Mouse (Mus musculus): Measurements from ENCODE around the gene Nfkbib. TPM values are rescaled to one million over a fixed set of nuclear protein-coding genes. Genes with fewer than 3 reads are reported as not detected.
A peak's percentile ranks its signal among the peaks of the same experiment; 100 is the strongest.

Gene Nfkbib
- total RNA-seq, 2 experiments from 2014 or later: 39.3 to 39.6 TPM

DNA sequence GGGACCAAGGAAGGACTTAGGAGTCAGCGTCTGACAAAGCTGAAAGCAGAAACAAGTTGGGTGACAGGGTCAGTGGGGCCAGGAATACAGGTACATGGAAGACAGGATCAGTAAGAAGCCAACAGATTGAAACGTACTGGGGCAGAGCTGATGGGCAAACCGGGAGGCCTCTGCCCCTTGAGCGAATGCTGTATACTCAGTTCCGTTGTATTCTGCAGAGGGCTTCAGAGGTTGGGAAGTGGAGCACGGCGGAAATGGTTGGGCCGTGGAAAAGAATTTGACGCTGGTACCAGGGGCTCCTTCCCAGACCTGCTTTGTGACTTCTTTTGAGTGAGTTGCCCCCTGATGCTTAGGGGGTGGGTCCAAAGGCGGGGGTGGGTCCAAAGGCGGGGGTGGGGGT, 34.1 kb downstream of the Nfkbib start:
- no peak for DNase-seq (ENCODE audit: low spot score in 2 of 2)
- intact Hi-C loops (cut with DNase I): no loop called here

DNA sequence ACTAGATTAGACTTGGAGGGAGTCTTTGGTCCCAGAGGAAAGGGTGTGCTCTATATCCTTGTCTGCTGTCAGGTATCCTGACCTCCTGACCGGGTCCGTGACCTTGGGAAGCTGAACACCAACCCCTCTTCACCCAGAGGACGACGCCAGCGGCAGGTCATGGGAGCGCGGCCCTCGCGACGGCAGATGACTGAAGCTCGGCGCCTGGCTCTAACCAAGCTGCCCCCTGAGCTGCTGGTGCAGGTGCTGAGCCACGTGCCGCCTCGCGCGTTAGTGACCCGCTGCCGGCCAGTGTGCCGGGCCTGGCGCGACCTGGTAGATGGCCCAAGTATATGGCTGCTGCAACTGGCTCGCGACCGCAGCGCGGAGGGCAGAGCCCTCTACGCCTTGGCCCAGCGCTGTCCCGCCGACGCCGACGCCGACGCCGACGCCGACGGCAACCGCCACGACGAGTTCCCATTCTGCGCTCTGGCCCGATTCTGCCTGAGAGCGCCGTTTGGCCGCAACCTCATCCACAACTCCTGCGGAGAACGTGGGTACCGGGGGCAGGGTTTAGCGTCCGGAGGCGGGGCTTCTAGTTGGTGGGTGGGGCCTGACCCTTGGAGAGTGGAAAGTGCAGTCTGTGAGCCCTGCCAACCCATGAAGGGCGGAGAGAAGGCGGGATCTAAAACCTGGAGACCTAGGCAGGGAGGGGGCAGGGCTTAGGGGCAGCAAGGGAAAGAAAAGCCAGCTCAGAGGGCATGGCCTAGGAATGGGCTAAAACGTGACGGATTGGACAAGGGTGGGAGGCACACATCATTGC, 34.8 kb downstream of the Nfkbib start:
- intact Hi-C loops (cut with DNase I): no loop called here
- no peak for DNase-seq (ENCODE audit: low spot score in 2 of 2)

DNA sequence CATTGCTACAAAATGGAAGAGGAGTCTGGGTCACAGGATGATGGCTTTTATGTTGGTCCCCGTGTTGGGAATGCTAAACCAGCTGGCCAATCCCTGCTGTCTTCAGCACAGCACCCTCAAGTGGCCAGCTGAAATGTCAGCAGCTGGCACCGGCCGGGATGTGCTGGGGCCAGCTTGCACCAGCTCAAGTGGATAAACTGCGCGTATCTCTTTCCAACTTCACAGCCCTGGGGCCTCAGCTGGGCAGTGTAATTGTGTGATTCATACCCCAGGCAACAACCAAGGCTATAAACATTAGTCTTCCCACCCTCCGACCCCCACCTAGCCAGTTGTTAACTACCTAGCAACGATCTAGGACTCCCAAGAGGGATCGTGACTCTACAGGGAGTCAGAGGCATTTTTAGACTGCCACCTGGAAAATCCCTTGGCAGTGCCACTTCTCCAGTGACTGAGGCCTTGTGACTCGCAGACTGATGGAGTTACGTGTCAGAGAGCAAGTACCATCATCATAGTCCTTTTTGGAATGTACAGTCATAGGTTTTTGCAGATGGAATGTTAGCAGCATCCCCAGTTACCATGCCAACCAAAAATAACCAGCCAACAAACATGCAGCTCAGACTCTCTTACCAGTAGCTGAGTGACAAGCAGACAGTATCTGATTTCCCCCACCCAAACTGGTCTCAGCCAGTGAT, 39.5 kb downstream of the Nfkbib start:
- intact Hi-C loops (cut with DNase I): loop anchor here (2.0 to 5.0 kb wide), 2 partner anchors 125 to 291 kb away; partner anchors contain the start of gene Gmfg
- DNase-seq (ENCODE audit: low spot score in 2 of 2): peak; percentile 44 to 85

DNA sequence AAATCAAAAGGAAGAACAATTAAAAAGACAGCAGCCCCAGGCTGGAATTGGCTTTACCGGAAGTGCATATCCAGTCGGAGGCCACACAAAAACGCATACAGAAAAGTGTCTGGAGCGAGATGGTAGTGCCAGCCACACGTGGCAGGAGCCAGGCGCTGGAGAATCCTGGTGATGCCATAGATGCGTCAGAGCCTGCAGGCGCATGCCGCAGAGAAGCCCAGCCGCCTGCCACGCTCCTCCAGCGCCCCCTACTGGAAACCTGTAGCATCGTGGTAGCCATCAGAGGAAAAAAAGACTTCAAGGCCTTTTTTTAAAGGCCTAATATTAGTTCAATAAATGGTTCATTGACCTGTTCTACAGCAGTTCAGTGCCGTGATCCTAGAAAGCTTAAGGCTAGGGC, 40.7 kb downstream of the Nfkbib start:
- intact Hi-C loops (cut with DNase I): loop anchor here (2.0 to 5.0 kb wide), 2 partner anchors 124 to 290 kb away; partner anchors contain the start of gene Gmfg
- peak; percentile 82 to 85 for DNase-seq (ENCODE audit: low spot score in 2 of 2)

DNA sequence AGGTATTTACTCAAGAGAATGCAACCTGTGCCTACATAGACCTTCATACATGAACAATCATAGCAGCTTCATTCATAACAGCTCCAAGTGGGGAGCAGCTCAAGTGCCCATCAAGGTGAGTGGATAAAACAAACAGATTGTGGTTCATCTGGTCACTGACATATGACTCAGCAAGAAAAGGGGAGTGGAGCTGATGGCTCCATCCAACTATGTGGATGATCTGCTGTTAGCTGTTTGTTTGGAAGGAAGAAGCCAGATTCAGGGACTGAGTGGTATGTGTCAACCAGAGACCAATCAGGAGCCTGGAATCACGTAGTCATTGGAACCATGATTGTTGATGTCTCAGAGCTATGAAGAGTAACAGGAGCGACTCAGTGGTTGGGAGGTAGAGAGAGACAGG, 42.7 kb downstream of the Nfkbib start:
- DNase-seq (ENCODE audit: low spot score in 2 of 2): no peak
- intact Hi-C loops (cut with DNase I): loop anchor here (5.0 kb wide), 1 partner anchor 122 kb away; no protein-coding TSS in a partner anchor

DNA sequence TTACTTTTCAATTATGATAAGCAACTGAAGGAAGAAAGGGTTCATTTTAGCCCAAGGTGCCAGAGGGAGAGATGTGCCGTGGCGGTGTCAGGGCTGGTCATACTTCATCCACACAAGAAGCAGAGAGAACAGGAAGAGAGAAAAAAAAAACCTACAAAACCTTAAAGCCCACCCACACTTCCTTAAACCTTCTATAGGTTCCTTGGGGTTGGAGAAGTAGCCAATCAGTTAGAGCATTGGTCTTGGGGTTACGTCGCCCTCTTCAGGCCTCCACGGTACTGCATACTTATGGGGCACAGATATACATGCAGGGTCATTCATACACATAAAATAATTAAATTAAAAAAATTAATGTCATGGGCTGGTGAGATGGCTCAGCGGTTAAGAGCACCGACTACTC, 45.2 kb downstream of the Nfkbib start:
- intact Hi-C loops (cut with DNase I): no loop called here

DNA sequence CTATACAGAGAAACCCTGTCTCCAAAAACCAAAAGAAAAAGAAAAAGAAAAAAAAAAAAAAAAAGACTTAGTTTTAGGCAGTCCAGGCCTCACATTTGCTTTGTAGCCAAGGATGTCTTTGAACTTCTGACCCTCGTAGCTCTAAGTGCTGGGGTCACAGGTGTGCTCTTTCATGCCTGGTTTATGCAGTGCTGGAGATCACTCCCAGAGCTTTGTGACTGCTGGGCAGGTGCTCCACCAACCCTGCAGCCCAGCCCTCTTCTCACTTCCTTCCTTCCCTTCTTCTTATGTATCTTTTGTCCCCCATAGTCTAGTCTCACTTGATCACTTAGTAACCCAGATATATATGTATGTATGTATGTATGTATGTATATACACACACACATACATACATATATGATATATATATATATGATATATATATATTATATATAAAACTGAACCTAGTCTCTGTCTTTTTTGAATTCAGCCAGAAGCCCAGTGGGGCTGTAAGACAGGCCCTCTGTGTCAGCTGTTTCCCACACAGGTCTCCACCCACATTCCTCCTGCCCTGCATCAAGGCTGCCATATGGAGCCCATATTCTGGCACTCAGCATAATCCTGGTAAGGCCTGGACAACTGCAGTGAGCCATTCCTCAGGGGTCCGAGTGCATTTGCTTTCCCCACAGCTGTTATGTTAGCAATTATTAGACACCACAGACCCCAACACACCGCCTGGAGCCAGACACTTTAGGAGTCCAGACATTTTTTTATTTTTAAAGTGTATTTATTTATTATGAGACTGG, 46.4 kb downstream of the Nfkbib start:
- intact Hi-C loops (cut with DNase I): no loop called here
- no peak for DNase-seq (ENCODE audit: low spot score in 2 of 2)

More for the DNA sequence above, 45.2 kb downstream of the Nfkbib start:
- no peak for DNase-seq (ENCODE audit: low spot score in 2 of 2)

DNA sequence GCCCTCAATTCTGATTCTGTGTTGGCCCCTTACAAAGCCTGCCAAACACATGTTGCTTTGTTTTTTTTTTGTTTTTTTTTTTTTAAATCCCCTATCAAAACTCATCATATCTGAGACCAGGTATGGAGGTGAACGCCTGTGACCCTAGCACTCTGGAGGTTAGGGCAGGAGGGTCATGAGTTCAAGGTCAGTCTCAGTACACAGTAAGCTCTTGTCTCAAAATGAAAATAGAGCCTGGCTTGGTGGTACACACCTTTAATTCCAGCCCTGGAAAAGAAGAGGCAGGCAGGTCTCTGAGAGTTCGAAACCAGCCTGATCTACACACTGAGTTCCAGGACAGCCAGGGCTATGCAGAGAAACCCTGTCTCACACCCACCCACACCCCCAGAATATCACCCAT, 47.7 kb downstream of the Nfkbib start:
- intact Hi-C loops (cut with DNase I): no loop called here
- no peak for DNase-seq (ENCODE audit: low spot score in 2 of 2)

DNA sequence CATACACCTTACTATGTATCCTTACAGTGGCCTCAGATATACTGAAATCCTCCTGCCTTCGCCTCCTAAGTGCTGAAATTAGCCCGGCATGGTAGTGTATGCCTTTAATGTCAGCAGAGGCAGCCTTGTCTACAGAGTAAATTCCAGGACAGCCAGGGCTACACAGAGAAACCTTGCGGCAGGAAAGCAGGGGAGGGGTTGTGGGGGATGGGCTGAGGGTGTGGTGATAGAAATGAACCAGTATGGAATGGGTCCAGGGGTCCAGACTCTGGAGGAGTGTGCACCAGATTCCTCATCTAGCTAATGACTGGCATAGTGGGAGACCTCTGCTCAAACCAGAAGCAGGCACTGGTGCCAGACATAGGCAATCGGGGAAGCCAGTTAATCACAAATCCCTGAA, 48.2 kb downstream of the Nfkbib start:
- DNase-seq (ENCODE audit: low spot score in 2 of 2): no peak
- intact Hi-C loops (cut with DNase I): no loop called here

DNA sequence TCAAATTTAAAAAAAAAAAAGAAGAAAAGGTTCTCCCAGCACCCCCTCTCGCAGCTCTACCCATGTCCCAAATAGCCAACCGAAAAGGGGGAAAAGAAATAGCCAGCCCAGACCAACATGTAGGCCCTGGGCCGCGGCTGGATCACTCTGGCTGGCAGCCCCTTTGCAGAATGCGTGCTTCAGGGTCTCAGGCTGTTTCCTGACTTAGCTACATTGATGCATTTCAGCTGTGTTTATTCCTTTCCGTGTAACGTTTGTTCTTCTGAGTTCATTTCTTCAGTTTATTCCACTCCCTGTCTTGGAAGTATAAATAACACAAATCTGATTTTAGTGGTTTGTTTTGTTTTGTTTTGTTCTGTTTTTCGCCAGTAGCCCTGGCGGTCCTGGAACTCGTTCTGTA, 49.6 kb downstream of the Nfkbib start:
- intact Hi-C loops (cut with DNase I): no loop called here
- DNase-seq (ENCODE audit: low spot score in 2 of 2): no peak

DNA sequence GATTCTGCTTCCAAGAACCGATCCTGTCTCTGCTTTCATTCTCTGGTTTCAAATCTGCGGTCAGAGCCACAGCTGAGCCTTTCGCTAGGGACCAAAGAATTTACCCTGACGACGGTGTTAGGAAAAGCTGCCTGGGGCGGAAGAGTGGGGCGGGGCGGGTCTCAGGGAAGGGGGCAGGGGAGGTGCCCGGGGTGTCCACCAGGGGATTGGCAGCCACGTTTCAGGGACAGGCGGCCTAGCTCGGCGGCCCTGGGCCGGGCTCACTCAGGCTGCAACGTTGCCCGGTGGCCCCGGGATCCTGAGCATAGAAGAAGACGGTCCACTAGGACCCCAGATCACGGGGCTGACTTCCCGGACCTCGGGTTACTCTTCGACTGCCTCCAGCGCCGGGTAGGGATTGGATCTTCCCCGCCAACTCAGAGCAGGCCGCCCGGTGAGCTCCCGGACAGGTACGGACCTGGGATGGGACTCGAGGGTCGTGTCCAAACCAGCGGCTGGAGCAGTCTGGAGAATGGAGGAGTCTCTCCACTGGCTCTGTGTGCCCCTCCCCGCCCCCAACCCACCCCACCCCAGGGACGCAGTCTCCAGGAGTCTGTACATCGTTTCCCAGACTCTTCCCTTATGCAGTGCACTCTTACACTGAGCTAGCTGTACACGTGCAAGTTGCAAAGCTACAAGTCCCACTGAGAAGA, 50.6 kb downstream of the Nfkbib start, which contains the start of gene Fbxo17:
Fbxo17 (plus strand) TSS at position 215 of the 692 bp plus-strand sequence.
- intact Hi-C loops (cut with DNase I): no loop called here
- no peak for DNase-seq (ENCODE audit: low spot score in 2 of 2)

DNA sequence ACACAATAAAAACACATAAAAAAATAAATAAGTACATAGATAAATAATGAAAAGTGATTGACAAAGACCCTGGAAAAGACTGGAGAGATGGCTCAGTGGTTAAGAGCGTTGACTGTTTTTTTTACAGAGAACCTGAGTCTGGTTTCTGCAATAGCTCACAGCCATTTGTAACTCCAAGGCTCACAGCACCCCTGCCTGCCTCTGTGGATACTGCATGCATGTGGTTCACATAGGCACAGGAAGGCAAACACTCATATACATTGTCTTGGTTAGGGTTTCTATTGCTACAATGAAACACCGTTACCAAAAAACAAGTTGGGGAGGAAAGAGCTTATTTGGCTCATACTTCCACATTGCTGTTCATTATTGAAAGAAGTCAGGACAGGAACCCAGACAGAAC, 51.7 kb downstream of the Nfkbib start:
- DNase-seq (ENCODE audit: low spot score in 2 of 2): no peak
- intact Hi-C loops (cut with DNase I): no loop called here

DNA sequence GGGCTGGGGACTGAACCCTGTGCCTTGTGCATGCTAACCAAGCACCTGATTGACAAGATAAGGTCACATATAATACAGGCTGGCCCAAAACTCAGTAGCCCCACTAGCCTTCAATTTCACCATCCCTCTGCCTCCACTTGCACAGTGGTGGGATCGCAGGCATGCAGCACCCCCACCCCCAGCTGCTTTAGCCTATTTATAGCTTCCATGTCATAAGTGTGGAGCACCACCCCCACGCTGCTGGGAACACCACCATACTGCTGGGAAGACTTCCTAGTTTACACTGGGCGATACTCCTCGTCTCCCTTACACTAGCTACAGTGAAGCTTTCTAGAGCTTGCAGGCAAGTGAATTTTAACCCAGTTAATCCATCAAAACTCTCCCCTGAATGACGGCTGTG, 52.6 kb downstream of the Nfkbib start:
- intact Hi-C loops (cut with DNase I): no loop called here
- DNase-seq (ENCODE audit: low spot score in 2 of 2): peak; percentile 63 to 75

DNA sequence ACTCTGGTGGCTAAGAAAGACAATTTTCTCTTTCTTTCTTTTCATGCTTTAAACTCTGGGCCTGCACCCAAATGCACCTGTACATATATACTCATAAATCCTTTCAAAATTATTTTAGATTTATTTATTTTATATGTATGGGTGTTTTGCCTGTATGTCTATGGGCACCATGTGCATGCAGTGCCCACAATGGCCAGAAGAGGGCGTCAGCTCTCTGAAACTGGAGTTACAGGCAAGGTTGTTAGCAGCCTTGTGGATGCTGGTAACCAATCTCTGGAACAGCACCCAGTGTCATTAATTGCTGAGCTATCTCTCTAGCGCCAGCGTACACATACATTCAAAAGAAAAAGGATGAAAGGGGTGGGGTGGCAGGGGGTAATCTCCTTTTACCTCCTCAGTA, 56.4 kb downstream of the Nfkbib start:
- no peak for DNase-seq (ENCODE audit: low spot score in 2 of 2)
- intact Hi-C loops (cut with DNase I): no loop called here

DNA sequence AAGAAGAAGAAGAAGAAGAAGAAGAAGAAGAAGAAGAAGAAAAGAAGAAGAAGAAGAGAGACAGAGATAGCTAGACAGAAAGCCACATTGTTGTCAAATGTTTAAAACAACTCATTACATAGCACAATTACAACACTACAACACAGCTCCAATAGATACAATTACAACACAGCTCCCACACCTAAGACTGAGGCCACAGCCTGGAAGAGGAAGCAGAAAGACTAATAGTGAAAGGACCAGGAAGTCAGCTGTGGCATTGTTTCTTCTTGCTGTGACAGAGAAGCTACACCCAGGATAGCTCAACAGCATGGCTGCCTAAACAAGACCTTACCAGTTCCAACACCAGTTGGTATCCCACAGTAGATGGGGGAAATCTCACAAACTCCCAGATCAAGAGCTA, 57.9 kb downstream of the Nfkbib start:
- intact Hi-C loops (cut with DNase I): no loop called here

More for the DNA sequence above, 57.9 kb downstream of the Nfkbib start:
- no peak for DNase-seq (ENCODE audit: low spot score in 2 of 2)

Measured in left cerebral cortex, postnatal 14 days (tissue).